Mouse (Mus musculus): ENCODE results near the gene Zfp961.

DNA sequence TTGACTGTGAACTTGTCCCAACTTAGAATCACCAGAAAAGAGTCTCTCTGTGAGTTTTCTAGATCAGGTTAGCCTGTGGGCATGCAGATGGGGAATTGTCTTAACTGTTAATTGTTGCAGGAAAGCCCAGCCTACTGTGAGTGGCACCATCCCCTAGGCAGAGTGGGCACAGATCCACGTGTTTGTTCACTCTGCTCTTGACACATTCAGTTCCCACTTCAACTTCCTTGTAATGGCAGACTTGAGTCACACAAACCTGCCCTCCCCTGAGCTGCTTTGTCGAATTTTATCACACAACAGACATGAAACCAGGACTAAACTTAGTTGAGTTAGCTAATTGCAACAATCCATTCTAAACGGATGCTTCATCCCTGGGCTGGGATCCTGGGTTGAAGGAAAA lies 49.4 kb downstream of the Zfp961 start:
- TF ChIP-seq POLR2A (IDR thresholded peaks at IDR 0.05; ENCODE audit: extremely low read depth, insufficient read depth, low read length) (no peak), CTCF (IDR thresholded peaks at IDR 0.05; ENCODE audit: extremely low read depth, insufficient read depth, low read length) (no peak)
